Mouse (Mus musculus): ENCODE results near the gene St7.

DNA sequence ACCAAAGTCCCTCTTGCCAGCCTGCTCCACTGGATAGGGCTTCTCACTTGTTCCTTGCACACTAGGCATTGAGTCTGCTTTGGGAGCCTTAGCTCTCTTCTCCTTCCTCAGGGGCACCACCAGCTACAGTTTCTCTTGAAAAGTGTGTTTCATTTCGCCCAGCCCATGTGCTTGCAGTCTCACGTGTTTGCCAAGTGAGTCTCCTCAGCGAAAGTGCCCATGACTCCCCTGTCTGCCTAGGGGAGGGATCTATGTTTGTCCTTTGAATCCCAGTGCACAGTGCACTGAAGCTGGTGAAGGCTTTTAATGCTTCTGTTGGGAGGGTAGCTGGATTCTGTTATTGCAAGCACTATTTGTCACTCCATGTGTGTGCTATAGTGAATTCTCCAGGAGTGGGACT lies 79.8 kb downstream of the St7 start:
- no peak for TF ChIP-seq POLR2A (IDR thresholded peaks at IDR 0.05; ENCODE audit: low read depth, low read length)
- no peak for TF ChIP-seq CTCF (IDR thresholded peaks at IDR 0.05; ENCODE audit: extremely low read depth, insufficient read depth, insufficient read length, insufficient replicate concordance)
